Mouse (Mus musculus): ENCODE measurements at regions not wholly inside any gene's neighbourhood (a gene's known extent, or its start where the extent isn't known, plus 50 kb on each side); places are given as distances from the start of the nearest gene placed in this dataset.

DNA sequence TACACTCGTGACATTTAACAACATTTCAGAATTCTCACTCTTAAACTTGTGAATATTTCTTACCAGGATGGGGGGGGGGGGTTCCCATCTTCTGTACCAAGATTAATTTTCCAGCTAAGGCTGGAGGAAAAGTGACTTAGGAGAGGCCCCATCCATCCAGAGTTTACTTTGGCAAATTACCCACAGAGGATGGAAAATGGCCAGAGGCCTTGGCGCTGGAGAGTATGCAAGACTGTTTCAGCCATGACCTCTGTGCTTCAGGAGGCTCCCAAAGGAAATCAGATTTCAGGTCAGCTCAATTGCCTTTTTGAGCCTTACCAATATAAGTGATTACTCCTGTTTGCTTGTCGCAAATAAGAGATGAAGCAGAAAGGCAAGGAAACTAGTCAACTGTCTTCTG, 143.4 kb upstream of the F930015N05Rik start:
- no peak for DNase-seq

DNA sequence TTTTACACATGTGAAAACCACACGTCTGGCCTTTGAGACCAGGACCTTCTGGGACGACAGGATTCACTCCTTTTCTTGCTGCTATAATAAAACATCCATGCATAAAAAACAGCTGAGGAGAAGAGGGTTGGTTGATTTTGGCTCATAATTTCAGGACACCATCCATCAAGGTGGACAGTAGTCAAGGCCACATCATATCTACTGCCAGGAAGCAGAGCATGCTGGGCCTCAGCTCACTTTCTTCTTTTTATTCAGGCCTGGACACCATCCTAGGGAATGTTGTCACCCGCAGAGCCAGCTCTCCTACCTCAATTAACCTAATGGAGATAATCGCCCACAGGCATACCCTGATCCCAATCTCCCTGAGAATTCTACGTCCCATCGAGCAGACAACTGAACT, 149.6 kb upstream of the F930015N05Rik start:
- no peak for DNase-seq

DNA sequence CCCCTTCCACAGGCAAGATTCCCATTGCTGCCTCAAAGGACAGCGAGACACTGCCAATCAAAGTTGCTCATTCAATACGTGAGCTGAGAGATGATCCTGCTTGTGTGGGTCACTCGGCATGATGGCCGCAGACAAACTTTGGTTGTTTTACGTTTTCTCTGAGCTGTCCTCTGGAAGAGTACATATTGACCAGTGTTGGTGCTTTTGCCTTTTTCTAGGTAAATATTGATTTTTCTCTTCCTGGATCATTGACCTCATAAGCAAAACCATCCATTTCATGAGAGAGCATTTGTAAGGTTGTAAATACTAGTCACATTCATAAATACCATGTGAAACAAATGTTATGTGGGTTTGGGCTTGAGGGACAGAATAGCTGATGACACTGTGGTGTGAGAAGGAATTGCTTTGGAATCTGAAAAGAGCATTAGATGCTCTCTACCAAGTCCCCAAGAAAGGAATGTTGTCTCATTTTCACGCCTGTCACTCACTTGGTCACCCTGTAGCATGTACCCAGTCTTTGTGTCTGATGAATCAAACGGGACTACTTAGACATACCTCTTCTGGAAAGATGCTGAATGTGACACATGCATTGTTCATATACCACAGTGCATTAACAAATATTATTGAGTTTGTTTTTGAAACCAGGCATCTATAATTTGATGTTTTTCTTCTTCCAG, 150.7 kb upstream of the F930015N05Rik start:
- DNase-seq = no peak

DNA sequence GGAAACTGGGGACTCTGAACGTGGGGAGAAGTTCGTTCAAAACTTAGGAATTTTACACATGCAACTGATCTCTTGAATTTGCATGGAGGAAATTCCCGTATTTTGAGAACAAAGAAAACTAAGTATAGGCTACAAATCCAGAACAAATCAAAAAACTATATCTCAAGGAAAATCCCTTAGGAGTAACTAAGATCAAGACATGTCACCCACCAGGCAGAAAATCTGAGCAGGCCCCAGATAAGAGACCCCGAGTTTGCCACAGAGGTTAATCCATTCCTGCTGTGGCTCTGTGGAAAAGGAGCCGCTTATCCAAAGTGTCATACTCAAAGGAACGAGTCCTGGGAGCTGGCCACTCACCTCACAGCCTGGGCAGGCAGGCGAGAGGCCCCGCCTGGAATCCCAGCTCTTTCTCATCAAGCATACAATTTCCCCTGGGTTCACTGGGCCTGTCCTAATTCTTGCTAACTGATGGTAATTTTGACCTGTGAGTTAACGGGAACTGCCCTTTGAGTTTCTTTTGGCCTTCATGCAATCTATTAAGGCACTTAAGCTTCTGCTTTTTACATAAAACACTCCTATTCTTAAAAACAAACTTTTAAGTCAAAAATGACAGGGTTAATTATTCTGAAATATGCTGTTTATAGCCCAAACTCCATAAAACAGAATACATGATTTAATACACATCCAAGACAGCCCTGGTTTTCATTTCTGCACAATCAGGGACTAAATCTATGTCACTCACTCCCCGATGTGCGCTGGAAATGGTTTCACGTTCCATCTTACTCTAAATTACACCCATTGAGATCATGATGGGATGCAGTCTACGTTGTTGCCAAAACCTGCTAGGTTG, 151.5 kb upstream of the F930015N05Rik start:
- no peak for DNase-seq

DNA sequence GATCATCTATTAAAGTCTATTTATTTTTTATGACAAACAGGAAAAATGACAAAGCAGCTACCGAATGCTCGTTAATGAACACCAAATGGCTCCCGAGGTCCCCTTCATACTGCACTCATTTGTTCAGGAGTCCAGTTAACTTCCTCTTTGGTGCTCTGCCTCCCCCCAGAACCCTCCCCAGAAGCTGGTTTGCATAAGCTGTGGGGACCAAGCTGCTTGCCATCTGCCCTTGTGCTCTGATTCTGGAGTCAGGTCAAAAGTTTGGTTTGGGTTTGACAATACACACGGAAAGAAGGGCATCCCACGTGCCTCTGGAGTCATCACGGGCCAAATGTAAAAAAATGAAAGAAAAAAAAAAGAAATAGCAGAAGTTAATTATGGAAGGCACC, 152.1 kb upstream of the F930015N05Rik start:
- DNase-seq = no peak

DNA sequence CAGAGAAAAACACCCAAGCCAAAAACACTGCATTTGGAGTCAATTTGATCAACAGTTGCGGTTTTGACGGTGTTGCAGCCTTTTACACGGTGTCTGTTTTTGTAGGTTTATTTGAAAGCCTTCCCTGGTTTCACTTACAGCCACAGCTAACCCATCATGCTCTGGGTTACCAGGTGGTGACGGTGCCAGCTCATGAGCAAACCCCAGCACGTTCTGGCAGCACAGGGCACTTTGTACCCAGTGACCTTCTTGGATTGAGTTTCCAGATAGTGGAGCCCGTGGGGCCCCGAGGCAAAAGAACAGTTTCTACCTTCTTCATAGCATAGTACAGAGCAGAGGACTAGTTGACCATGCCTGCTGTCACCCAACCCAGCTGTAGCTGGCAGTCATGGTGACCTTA, 152.6 kb upstream of the F930015N05Rik start:
- DNase-seq = no peak

DNA sequence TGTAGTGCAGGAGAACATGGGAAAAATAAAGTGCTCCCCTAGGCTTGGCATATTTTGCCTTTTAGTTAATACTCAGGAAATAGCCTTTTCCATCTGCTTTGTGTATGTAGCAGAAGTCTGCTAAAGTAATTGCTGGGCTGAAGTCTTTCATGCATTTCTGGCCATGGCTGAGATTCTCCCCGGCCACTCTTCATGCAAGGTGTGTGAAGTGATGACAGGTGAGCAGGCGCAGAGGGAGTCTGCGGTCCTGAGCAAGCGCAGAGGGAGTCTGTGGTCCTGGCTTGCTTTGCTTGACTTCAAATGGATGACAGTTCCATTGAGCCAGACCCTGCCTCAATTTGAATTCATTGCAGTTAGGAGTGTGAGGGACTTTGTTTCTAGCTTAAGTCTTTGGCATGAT, 153.6 kb upstream of the F930015N05Rik start:
- no peak for DNase-seq

DNA sequence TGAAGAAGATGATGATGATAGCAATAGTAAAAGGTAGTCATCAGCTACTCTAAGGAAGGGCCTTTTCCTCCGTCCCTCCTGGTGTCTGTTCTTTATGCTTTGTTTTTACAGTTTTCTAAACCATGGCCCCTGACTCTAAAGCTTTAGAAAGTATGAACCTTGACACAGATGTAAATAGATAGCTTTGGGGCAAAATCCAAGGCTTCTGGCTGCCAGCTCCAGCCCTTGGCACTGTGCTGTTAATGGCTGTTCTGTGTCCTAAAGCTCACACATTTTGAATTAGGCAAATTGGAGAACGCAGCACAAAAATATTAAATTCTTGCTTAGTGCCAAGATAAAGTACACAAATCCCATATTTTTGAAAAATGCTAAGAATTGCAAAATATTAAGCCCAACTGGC, 155.8 kb upstream of the F930015N05Rik start:
- DNase-seq = no peak

DNA sequence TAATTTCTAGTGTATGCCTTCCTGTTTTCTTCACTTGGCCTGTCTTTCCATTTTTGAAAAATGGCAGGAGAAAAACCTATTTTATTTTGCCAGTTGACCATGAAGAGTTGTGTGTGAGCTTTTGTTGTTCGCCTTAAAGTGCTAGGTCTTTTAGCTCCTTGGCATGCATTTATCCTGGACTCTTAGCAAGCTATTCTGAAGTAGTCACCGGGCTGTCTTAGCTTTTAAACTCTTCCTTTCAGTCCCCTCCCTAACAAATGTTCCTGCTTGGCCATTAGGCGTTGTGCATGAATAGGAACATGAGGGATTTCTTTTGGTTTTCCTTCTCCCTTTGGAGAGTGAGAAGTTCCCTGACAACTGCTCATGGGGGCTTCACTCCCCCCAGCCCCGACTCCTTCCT, 160.9 kb upstream of the F930015N05Rik start:
- no peak for DNase-seq

DNA sequence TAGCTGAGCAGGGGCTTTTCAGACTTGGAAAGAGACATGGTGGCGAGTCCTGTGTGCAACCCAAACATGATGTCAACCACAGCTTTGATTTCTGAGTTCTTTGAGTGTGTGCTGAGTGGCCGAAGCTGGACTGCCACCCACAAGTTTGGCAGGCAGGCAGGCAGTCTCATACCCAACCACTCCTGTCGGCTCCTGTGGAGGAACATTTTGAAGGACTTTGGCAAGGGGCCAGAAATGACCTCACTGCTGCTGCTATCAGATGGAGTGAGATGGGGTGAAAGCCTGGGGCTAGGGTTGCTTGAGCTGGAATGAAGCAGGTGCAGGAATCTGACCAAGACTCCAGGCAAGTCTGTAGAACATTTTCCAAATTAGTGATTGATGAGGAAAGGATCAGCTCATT, 162.7 kb upstream of the F930015N05Rik start:
- no peak for DNase-seq

DNA sequence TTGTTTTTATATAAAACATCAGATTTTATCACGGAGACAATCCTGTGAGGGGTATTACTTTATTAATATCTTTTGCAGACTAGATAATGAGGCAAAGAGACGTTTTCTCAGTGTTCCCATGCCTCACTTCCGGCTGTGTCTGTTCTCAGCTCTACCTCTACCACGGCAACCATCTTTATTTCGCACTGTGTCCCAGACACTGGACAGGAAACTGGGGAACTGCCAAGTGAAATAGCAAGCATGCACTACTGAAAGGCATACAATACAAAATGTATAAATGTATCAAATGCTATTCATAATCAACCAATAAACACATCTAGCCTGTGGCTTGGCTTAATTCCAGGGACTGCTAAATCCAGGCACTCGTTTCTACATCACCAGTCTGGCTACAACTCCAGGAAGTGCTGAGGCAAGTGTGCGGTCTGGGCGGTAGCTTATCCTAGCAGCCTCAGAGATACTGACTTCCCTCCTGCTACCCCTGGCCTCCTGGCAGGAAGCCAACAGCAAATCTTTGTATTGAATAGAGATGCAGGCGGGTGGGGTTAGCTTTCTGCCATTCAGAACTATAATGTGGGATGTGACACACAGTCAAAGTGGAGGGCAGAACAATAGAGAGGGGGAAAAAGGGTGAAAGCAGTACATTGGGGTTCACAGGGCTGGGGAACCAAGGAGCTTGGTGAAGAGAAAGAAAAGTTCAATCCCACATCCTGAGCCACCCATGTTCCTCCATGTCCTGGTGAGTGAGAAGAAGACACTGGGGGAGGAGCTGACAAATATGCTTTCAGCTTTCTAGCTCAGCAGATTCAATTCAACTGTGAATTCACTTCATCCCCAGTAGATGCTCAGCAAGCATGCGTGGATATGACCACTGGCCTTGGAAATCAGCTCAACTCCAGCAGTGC, 164.0 kb upstream of the F930015N05Rik start:
- DNase-seq = no peak

DNA sequence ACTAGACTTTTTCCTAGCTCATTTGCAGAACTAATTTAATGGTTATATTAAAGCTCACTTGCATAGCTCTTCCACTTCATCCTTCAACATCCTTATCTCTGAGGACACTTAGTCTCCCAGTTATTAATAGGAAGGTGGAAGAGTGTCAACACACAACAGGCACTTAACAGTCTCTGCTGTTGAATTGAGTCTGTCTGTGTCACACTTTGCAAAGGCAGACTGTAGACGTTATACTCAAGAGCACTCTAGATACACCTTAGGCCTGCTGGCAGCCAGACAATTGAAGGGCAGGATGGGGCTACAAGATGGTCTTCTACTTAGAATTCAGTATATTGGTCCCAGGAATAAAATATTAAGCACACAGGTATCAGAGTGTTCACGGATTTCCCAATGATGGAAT, 172.6 kb upstream of the F930015N05Rik start:
- no peak for DNase-seq

DNA sequence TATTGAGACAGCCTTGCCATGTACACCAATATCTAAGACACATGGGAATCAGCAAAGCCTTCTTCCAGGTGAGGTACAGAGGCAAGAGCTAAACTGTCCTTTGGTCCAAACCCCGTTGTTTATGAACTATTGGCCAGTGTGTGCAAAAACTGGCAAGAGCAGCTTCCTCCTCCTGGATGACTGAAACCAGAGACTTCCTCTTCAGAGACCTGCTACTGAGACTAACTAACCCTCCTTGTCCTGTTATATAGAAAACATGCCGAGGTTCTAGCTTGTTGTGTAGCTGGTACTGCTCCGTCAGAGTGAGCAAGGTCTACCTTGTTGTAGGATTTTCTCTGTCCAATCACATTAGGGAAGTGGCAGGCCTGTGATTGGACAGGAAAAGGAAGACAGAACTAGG, 174.3 kb upstream of the F930015N05Rik start:
- no peak for DNase-seq

DNA sequence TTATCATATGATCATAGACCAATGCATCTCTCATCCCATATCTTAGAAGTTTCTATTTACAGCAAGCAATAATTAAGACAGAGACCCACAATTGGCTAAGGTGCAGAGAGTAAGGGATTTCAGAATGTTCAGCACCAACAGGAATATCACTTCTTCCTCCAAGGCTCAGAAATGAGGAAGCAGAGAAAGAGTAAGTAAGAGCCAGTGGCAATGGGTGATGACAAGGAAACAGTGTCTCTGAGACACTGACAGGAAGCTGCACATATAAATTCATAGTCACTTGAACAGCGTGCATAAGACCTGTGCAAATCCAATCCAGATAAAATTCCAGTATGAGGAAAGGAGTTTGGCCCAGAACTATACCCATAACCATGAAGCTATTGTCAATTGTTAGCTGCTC, 178.7 kb upstream of the F930015N05Rik start:
- no peak for DNase-seq

DNA sequence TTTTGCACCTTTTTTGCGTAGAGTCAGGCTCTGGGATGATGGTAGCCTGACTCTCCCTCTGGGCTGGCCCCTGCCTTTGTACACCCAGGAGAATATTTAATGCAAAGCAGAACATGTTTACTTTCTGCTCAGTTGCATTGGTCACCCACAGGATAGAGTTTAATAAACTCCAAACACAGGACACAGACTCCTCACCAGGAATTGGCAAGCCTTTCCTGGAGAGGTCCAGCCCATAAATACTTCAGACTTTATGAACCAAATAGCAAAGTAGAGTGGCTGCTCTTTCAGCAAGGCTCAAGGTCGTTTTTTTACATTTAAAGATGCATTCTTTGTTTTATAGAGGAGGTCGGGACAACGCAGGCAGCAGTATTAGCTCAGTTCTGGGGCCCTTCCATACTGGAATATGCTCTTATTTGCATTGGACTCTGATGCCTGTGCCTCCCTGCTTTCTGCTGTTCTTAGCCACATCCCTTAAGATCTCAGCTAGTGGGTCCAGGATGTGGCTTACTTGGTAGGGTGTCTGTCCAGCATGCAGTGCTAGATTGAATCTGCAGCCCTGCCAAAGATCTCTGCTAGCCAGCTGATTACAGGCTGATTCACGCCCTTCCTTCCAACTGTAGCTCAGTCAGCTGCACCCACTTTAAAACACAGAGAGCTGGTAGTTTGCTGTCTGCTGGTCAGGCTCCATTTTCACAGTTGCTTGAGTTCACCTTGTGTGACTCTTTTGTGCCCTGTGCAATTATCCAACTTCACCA, 182.4 kb upstream of the F930015N05Rik start:
- DNase-seq = no peak

DNA sequence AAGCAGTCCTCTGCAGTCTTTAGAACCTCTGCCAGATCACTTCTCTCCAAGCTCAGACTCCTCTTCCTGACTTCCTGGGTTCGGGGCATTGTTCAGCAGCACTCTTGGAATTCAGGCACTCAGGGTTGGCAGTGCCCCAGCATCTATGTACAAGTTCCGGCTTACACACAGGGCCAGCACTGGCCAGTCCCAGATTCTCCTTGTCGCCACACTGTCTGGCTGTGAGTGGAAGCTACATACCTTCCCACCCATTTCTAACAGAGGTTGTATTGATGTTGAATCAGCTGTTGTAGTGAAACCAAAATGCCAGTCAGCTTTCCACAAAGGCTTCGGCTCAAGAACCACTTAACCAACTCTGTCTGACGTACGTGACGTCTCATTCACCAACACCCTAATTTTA, 190.7 kb upstream of the F930015N05Rik start:
- no peak for DNase-seq

DNA sequence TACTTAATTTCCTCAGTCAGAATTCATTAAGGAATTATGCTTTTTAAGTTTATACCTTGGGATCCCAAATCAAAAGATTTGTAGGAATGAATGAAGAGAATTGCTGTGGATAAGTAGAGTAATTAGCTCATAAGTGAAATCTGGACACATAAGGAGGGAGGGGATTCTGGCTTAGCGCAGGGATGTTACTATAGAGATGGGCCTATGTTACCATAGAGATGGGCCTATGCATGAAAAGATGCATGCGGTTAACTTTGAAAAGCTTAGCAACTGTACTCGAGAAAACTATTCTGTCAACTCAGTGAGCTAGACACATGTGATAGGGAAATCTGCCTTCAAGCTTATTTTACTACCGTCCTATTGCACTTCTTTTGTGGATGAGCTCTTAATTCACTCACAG, 204.5 kb upstream of the F930015N05Rik start:
- no peak for DNase-seq

DNA sequence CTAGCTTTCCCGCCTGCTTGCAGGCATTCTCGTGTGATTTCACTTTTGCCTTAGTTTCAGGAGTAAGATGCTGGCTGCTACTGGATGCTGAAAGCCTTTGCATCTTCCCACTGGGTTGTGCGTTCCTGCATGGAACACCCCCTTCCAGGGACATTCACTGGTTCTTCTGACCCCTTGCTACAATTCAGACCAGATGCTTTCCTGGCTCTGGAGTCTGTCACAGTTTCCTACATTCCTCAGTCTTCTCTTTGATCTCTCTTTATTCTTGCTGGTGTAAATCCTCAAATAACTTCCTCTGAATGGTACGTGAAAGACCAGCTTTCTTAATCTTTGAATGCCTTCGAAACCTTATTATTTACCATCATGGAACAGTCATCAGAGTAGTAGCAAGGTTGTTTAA, 206.7 kb upstream of the F930015N05Rik start:
- DNase-seq = no peak

DNA sequence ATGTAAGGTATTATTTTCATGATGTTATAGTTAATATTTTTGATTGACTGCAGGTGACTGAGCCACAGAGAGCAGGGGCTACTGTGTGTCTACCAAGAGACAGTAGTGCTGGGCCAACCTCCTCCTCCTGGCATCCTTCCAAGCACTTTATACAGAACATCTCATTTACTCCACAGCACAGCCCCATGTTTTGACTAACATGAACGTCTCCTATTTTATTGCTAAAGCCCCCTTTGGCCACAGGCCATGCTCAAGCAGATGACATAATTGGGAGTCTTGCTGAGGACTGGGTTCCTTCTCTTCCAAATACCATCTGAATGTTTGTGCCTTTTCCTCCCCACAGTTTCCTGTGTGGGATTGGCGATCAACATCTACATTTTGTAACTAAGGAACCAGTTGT, 211.5 kb upstream of the F930015N05Rik start:
- DNase-seq = no peak

DNA sequence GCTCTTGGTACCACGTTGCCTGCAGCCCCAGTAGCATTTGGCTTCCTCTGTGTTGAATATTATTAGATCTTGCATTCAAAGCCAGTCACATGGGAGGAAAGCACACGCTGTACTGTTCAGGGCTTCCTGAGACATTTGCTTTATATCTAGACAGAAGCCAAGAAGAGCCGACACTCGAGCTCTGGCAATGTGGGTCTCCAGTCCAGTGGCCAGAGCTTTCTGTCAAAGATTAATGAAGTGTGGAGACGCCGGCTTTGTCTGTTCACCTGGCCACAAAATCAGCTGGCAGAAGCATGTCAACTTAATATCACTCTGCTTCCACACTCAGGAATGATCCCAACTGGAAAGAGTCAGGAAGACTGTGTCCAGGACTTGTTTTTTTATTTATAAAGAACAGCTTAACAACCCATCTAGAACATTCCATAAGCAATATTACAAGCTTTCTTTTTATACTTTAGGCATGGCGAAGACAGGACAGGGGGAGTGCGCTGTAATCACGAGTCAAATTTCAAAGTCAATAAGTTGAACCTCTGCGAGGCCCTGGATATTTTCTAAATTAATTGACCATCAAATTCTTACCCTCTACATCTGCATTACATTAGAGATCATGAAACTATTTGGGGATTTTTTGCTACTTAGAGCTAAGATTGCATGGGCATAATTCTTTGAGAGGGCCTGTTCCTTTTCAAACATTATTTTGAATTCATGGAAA, 214.3 kb upstream of the F930015N05Rik start:
- no peak for DNase-seq

DNA sequence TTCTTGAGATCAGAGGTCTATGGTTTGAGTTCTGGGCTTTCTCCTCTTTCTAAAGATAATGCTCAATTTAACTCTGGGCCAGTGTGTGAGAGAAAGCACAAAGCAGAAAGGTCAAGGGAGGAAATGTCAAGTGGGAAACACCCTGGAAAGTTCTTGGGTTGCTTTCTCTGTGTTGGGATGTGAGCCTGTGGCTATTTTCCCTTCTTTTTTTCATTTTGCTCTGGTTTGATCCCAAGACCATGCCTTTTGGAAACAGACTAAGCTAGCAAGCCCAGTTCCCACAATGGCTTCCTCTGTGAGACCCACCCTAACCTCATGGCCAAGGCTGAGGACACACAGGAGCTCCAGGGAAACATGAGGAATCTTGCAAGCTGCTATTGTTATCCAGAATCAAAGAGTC, 216.4 kb upstream of the F930015N05Rik start:
- no peak for DNase-seq

DNA sequence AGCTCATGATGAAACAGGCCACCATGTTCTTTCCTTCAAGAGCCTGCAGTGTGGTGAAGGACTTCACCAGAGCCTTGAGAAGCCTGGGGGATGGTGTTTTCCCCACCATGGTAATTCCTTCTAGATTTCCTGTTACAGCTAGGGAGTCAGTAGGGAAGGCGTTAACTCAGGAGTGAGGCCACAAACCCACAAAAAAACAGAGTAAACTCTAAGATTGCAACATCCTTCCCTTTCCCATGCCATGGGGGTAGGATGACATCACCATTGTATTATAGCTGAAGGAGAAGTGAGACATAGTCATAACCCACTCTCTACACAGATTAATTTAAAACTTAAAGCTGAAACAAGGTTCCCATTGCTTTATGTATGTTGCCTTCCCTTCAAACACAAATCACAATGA, 218.7 kb upstream of the F930015N05Rik start:
- DNase-seq = no peak

All from spleen, adult 18-20 months (tissue).